Mouse (Mus musculus) cerebellum, postnatal 4 days (tissue): ENCODE measurements at regions not wholly inside any gene's neighbourhood (a gene's known extent, or its start where the extent isn't known, plus 50 kb on each side); places are given as distances from the start of the nearest gene placed in this dataset.
"Not testable (repeated sequence)": the region's sequence is repeated elsewhere in the genome, so short reads cannot be mapped to it uniquely, and the experiment has no call there.

Source experiments
- DNase-seq, 2 experiments: peaks; one replicate each; pipeline ENCODE4 v3.0.0; 2022; ENCODE audit warnings: low spot score in 2 of 2, mixed read lengths in 1 of 2

- DNase-seq: no peak
Observed at GRCm38 (mm10) chr9:11206267-11206666, 301.7 kb upstream of the Cntn5 start.

- no peak for DNase-seq
Observed at GRCm38 (mm10) chr9:11192183-11192582, 287.6 kb upstream of the Cntn5 start.

GRCm38 (mm10) chr9:11145799-11146198 is 241.2 kb upstream of the Cntn5 start:
- no peak for DNase-seq

- DNase-seq: no peak
Observed at GRCm38 (mm10) chr9:11126833-11127232, 222.3 kb upstream of the Cntn5 start.

- no peak for DNase-seq
Observed at GRCm38 (mm10) chr9:11119153-11119552, 214.6 kb upstream of the Cntn5 start.

- not testable (repeated sequence) for DNase-seq
Observed at GRCm38 (mm10) chr9:11107828-11108227, 203.3 kb upstream of the Cntn5 start.

- not testable (repeated sequence) for DNase-seq
Observed at GRCm38 (mm10) chr9:11107212-11107611, 202.6 kb upstream of the Cntn5 start.

- no peak for DNase-seq
Observed at GRCm38 (mm10) chr9:11106268-11106667, 201.7 kb upstream of the Cntn5 start.

GRCm38 (mm10) chr9:11103448-11103847 is 198.9 kb upstream of the Cntn5 start:
- no peak for DNase-seq

GRCm38 (mm10) chr9:11092874-11093273 is 188.3 kb upstream of the Cntn5 start:
- no peak for DNase-seq

- DNase-seq: not testable (repeated sequence)
Observed at GRCm38 (mm10) chr9:11067125-11067524, 162.6 kb upstream of the Cntn5 start.

GRCm38 (mm10) chr9:11062856-11063255 is 158.3 kb upstream of the Cntn5 start:
- DNase-seq: no peak
